Mouse (Mus musculus): ENCODE data around the gene Ppfia2. TPM values are rescaled to one million over a fixed set of nuclear protein-coding genes. Genes with fewer than 3 reads are reported as not detected.

The Ppfia2 gene
- polyA plus RNA-seq, 1 experiment from 2014 or later: 0.25 TPM

- no peak for DNase-seq (ENCODE audit: low spot score)
- WGBS: 84% methylated on average over 2 of the region's 2 CpGs
- H3K9me3 ChIP-seq (replicated peaks): no peaks in the 10 kb centered on the region
- no peak overlapping the region for H3K4me3 ChIP-seq
- no peaks in the 10 kb centered on the region for H3K36me3 ChIP-seq
- no peak overlapping the region for H3K27ac ChIP-seq
- H3K27me3 ChIP-seq (ENCODE audit: low read depth, poor library complexity, severe bottlenecking): no peaks in the 10 kb centered on the region
- no peaks in the 10 kb centered on the region for H3K4me1 ChIP-seq
These were observed 262.1 kb downstream of the Ppfia2 start for GRCm38 (mm10) chr10:106732265-106732664.

- Histone ChIP-seq H3K4me3 (no peak overlapping the region), H3K9me3 (replicated peaks) (no peaks in the 10 kb centered on the region), H3K27me3 (ENCODE audit: low read depth, poor library complexity, severe bottlenecking) (no peaks in the 10 kb centered on the region), H3K4me1 (no peaks in the 10 kb centered on the region), H3K27ac (no peak overlapping the region), H3K36me3 (no peaks in the 10 kb centered on the region)
- 97% methylated on average over 4 of the region's 4 CpGs for WGBS
- no peak for DNase-seq (ENCODE audit: low spot score)
These were observed 266.3 kb downstream of the Ppfia2 start for GRCm38 (mm10) chr10:106736230-106737063.

- 86% methylated on average over 3 of the region's 3 CpGs for WGBS
- Histone ChIP-seq H3K27me3 (ENCODE audit: low read depth, poor library complexity, severe bottlenecking) (no peaks in the 10 kb centered on the region), H3K4me3 (no peak overlapping the region), H3K9me3 (replicated peaks) (no peaks in the 10 kb centered on the region), H3K27ac (no peak overlapping the region), H3K4me1 (no peaks in the 10 kb centered on the region), H3K36me3 (no peaks in the 10 kb centered on the region)
- no peak for DNase-seq (ENCODE audit: low spot score)
These were observed 268.1 kb downstream of the Ppfia2 start for GRCm38 (mm10) chr10:106738190-106738589.

GRCm38 (mm10) chr10:106744966-106745365 is 274.8 kb downstream of the Ppfia2 start:
- no peaks in the 10 kb centered on the region for H3K27me3 ChIP-seq (ENCODE audit: low read depth, poor library complexity, severe bottlenecking)
- no peaks in the 10 kb centered on the region for H3K9me3 ChIP-seq (replicated peaks)
- no peak overlapping the region for H3K27ac ChIP-seq
- H3K36me3 ChIP-seq: no peaks in the 10 kb centered on the region
- DNase-seq (ENCODE audit: low spot score): no peak
- H3K4me3 ChIP-seq: no peak overlapping the region
- no peaks in the 10 kb centered on the region for H3K4me1 ChIP-seq

GRCm38 (mm10) chr10:106761061-106761460 is 290.9 kb downstream of the Ppfia2 start:
- Histone ChIP-seq H3K36me3 (no peaks in the 10 kb centered on the region), H3K9me3 (replicated peaks) (no peaks in the 10 kb centered on the region), H3K27me3 (ENCODE audit: low read depth, poor library complexity, severe bottlenecking) (no peaks in the 10 kb centered on the region), H3K4me1 (no peaks in the 10 kb centered on the region), H3K27ac (no peak overlapping the region), H3K4me3 (no peak overlapping the region)
- WGBS: 91% methylated on average over 6 of the region's 6 CpGs
- no peak for DNase-seq (ENCODE audit: low spot score)

- no peak for DNase-seq (ENCODE audit: low spot score)
- H3K9me3 ChIP-seq (replicated peaks): no peaks in the 10 kb centered on the region
- H3K4me1 ChIP-seq: peaks cover 4% of the 10 kb centered on the region; the same call in 1 of the 2 replicates
- H3K4me3 ChIP-seq: no peak overlapping the region
- H3K27ac ChIP-seq: no peak overlapping the region
- no peaks in the 10 kb centered on the region for H3K36me3 ChIP-seq
- H3K27me3 ChIP-seq (ENCODE audit: low read depth, poor library complexity, severe bottlenecking): no peaks in the 10 kb centered on the region
- WGBS: 86% methylated on average over 7 of the region's 7 CpGs
These were observed 293.6 kb downstream of the Ppfia2 start for GRCm38 (mm10) chr10:106763785-106764184.

GRCm38 (mm10) chr10:106775571-106775970 is 305.4 kb downstream of the Ppfia2 start:
- H3K9me3 ChIP-seq (replicated peaks): no peaks in the 10 kb centered on the region
- no peaks in the 10 kb centered on the region for H3K4me1 ChIP-seq
- no peaks in the 10 kb centered on the region for H3K36me3 ChIP-seq
- 93% methylated on average over 1 of the region's 1 CpGs for WGBS
- no peaks in the 10 kb centered on the region for H3K27me3 ChIP-seq (ENCODE audit: low read depth, poor library complexity, severe bottlenecking)
- DNase-seq (ENCODE audit: low spot score): no peak
- no peak overlapping the region for H3K27ac ChIP-seq
- no peak overlapping the region for H3K4me3 ChIP-seq

- H3K9me3 ChIP-seq (replicated peaks): no peaks in the 10 kb centered on the region
- no peaks in the 10 kb centered on the region for H3K27me3 ChIP-seq (ENCODE audit: low read depth, poor library complexity, severe bottlenecking)
- no peak overlapping the region for H3K27ac ChIP-seq
- DNase-seq (ENCODE audit: low spot score): no peak
- no peak overlapping the region for H3K4me3 ChIP-seq
- WGBS: 62% methylated on average over 2 of the region's 2 CpGs
- no peaks in the 10 kb centered on the region for H3K4me1 ChIP-seq
- H3K36me3 ChIP-seq: no peaks in the 10 kb centered on the region
These were observed 345.3 kb downstream of the Ppfia2 start for GRCm38 (mm10) chr10:106815447-106815846.

- Histone ChIP-seq H3K36me3 (no peaks in the 10 kb centered on the region), H3K4me3 (no peak overlapping the region), H3K4me1 (no peaks in the 10 kb centered on the region), H3K9me3 (replicated peaks) (no peaks in the 10 kb centered on the region), H3K27me3 (ENCODE audit: low read depth, poor library complexity, severe bottlenecking) (no peaks in the 10 kb centered on the region), H3K27ac (no peak overlapping the region)
- DNase-seq (ENCODE audit: low spot score): no peak
- 85% methylated on average over 4 of the region's 4 CpGs for WGBS
These were observed 348.2 kb downstream of the Ppfia2 start for GRCm38 (mm10) chr10:106818381-106818780.

- H3K4me3 ChIP-seq: no peak overlapping the region
- WGBS: 94% methylated on average over 1 of the region's 1 CpGs
- H3K27me3 ChIP-seq (ENCODE audit: low read depth, poor library complexity, severe bottlenecking): no peaks in the 10 kb centered on the region
- no peak overlapping the region for H3K27ac ChIP-seq
- no peak for DNase-seq (ENCODE audit: low spot score)
- no peaks in the 10 kb centered on the region for H3K4me1 ChIP-seq
- no peaks in the 10 kb centered on the region for H3K9me3 ChIP-seq (replicated peaks)
- no peaks in the 10 kb centered on the region for H3K36me3 ChIP-seq
These were observed 354.1 kb downstream of the Ppfia2 start for GRCm38 (mm10) chr10:106824215-106824614.

- no peak overlapping the region for H3K27ac ChIP-seq
- WGBS: 76% methylated on average over 1 of the region's 1 CpGs
- no peaks in the 10 kb centered on the region for H3K4me1 ChIP-seq
- no peaks in the 10 kb centered on the region for H3K9me3 ChIP-seq (replicated peaks)
- no peak overlapping the region for H3K4me3 ChIP-seq
- DNase-seq (ENCODE audit: low spot score): no peak
- H3K27me3 ChIP-seq (ENCODE audit: low read depth, poor library complexity, severe bottlenecking): no peaks in the 10 kb centered on the region
- H3K36me3 ChIP-seq: no peaks in the 10 kb centered on the region
These were observed 368.3 kb downstream of the Ppfia2 start for GRCm38 (mm10) chr10:106838476-106838875.

- 87% methylated on average over 6 of the region's 6 CpGs for WGBS
- Histone ChIP-seq H3K27ac (no peak overlapping the region), H3K27me3 (ENCODE audit: low read depth, poor library complexity, severe bottlenecking) (no peaks in the 10 kb centered on the region), H3K9me3 (replicated peaks) (no peaks in the 10 kb centered on the region), H3K4me3 (no peak overlapping the region), H3K4me1 (no peaks in the 10 kb centered on the region), H3K36me3 (no peaks in the 10 kb centered on the region)
- DNase-seq (ENCODE audit: low spot score): no peak
These were observed 388.0 kb downstream of the Ppfia2 start for GRCm38 (mm10) chr10:106858106-106858505.

GRCm38 (mm10) chr10:106870233-106870632 is 400.1 kb downstream of the Ppfia2 start:
- H3K27ac ChIP-seq: no peak overlapping the region
- DNase-seq (ENCODE audit: low spot score): no peak
- H3K4me1 ChIP-seq: no peaks in the 10 kb centered on the region
- H3K36me3 ChIP-seq: no peaks in the 10 kb centered on the region
- H3K4me3 ChIP-seq: no peak overlapping the region
- H3K9me3 ChIP-seq (replicated peaks): no peaks in the 10 kb centered on the region
- 88% methylated on average over 4 of the region's 4 CpGs for WGBS
- no peaks in the 10 kb centered on the region for H3K27me3 ChIP-seq (ENCODE audit: low read depth, poor library complexity, severe bottlenecking)

- no peaks in the 10 kb centered on the region for H3K9me3 ChIP-seq (replicated peaks)
- 86% methylated on average over 3 of the region's 3 CpGs for WGBS
- no peak overlapping the region for H3K27ac ChIP-seq
- H3K27me3 ChIP-seq (ENCODE audit: low read depth, poor library complexity, severe bottlenecking): no peaks in the 10 kb centered on the region
- H3K36me3 ChIP-seq: no peaks in the 10 kb centered on the region
- DNase-seq (ENCODE audit: low spot score): no peak
- H3K4me1 ChIP-seq: no peaks in the 10 kb centered on the region
- no peak overlapping the region for H3K4me3 ChIP-seq
These were observed 401.7 kb downstream of the Ppfia2 start for GRCm38 (mm10) chr10:106871847-106872246.
